Mouse (Mus musculus): ENCODE measurements around the gene Zmiz1.

The Zmiz1 gene

DNA sequence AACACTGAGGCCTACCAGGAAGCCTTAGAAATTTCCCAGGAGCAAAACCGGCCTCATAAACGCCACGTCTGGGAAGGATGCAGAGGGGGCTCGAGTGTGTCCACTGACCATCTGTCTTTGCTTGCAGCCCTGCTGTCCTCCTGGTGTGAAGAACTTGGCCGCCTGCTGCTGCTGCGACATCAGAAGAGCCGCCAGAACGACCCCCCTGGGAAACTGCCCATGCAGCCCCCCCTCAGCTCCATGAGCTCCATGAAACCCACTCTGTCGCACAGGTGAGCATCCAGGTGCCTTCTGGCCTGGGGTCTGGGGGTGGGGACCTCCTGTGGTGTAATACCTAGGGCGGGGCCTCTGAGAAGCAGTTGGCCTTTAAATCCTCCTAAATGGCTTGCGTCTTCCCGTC lies 176.8 kb downstream of the Zmiz1 start:
- DNase-seq (ENCODE audit: low spot score in 2 of 2), result no peak

DNA sequence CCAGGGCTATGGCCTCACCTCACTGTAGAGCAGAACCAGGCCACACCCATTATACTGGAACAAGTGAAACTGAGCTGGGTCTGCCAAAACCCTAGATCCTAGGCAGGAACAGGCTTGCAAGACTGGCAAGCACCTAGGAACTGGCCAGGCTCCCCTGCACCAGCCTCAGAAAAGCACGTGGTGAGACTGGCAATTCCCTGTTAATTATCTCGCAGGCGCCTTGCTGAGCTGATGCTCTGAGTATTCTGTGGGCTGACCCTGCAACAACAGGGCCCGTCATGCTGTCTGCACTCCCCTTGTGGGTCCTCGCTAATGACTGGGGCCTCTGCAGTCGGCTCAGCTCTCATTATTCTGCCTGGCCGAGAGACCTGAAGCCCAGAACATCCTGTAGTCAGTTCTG lies 177.3 kb downstream of the Zmiz1 start:
- no peak for DNase-seq (ENCODE audit: low spot score in 2 of 2)

DNA sequence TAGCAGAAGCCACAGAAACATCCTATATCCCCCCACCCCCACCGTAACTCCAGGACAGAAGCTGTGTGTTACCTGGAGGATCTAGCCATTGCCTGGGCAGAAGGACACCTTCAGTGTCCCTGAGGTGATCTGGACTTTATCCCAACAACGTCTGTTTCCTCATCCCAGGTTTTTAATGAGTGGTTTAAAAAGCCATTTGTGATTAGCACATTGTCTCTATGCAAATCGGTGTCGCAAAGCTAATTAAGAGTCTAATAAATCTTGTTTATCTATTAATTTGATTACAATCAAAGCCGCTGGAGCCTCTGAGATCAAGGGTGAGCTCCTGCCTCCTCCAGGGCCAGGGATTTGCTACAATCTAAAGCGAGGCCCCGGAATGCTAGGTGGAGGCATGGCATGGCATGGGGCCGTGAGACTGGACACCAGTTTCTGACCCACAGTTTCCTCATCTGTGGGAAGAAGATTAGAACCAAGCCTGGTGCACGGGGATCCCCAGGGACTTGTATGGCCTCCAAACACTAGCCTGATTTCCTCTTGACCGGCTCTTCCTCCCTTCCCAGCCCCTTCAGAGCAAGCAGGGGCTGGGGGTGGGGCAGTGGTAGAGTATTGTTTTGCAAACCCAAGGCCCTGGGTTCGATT lies 180.3 kb downstream of the Zmiz1 start:
- no peak for DNase-seq (ENCODE audit: low spot score in 2 of 2)

DNA sequence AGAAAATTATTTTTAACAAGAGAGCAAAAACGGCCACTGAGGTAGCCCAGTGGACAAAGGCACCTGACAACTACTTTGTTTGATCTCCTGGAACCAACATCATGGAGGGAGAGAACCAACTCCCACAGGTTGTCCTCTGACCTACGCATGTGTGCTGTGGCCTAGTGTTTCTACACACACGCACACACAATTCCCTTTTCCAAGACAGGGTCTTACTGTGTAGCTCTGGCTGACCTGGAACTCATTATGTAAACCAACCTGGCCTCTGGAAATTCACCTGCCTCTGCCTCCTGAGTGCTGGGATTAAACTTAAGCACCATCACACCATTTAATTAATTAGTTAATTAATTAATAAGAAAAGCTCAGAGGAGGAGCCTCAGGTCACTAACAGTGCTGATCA lies 181.0 kb downstream of the Zmiz1 start:
- no peak for DNase-seq (ENCODE audit: low spot score in 2 of 2)

DNA sequence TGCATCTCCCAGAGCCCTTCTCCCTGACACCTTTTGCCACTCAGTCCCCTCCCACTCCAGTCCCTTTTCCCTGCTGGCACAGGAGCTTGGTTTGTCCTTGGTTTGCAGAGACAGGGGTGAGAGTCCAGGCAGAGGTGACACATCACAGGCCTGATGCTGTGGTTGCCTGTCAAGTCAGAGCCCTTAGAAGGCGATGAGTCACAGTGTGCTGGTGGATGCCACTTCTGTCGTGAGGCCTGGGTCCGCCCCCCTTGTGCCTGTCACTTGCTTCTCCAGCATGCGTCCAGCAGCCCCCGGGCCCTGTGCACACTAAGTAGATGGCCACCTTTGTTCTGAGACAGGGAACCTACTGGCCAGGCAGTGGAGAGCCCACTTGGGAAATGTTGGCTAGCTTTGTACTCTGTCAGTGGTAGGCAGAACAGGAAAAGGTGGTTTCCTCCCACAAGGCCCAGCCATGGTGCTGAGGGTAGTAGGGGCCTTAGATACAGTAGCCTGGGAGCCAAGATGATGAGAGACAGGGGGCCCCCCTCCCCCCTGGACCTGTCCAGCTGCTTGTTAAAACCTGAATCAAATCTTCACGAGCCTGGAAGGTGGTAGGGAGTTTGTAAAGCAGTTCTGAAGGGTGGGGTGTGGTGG lies 181.6 kb downstream of the Zmiz1 start:
- no peak for DNase-seq (ENCODE audit: low spot score in 2 of 2)

DNA sequence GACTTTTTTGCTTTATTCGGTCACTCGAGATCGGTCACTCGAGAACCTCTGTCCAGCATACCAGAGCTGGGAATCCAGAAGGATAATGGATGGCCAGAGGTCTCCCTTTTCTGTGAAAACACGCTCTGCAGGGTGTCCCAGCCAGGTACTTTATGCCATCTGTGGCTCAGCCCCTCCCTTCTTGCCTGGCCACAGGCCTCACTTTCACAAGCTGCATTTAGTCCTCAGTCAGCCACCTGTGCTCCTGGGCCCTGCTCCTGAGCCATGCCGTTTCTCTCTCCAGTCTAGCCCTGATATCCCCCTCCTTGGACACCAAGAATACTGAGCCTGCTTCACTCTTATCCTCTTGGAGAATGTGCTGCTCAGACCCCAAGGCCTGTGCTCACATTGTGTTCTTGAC lies 182.1 kb downstream of the Zmiz1 start:
- no peak for DNase-seq (ENCODE audit: low spot score in 2 of 2)

DNA sequence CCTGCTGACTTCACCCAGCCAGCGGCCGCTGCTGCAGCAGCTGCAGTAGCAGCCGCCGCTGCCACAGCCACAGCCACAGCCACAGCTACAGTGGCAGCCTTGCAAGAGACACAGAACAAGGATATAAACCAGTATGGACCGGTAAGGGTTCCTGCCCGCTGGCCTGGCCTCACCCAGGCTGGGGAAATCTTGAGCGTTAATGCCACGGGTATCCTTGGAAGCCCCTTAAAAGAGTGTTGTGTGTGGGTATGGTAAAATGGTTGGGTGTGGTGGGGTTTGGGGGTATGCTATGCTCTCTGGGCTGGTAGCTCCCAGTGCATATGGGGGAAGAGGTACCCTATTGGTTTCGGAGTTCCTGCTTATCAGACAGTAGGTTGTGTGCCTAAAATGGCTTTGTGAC lies 186.7 kb downstream of the Zmiz1 start:
- no peak for DNase-seq (ENCODE audit: low spot score in 2 of 2)

DNA sequence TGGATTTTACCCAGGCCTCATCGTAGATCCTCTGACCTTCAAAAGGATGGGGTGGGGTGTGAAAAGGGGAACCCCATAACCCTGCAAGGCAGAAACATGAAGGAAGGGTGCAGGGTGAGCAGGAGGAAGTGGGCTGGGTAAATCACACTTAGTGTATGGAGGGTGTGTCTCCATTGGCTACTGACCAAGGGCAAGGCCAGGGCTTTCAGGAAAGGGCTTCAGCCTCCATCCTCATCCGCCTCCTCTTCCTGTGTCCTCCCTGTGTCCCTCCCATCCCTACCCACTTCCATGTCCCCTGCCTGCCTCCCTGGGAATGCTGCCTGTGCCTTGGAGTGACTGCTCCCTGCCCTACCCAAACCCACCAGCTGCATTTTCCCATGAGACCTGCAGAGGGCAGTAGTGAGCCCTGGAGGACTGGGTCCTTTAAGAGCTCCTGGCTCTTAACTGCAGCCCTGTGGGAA lies 187.2 kb downstream of the Zmiz1 start:
- peak in 1 of 2 experiments; percentile 58 for DNase-seq (ENCODE audit: low spot score in 2 of 2)

DNA sequence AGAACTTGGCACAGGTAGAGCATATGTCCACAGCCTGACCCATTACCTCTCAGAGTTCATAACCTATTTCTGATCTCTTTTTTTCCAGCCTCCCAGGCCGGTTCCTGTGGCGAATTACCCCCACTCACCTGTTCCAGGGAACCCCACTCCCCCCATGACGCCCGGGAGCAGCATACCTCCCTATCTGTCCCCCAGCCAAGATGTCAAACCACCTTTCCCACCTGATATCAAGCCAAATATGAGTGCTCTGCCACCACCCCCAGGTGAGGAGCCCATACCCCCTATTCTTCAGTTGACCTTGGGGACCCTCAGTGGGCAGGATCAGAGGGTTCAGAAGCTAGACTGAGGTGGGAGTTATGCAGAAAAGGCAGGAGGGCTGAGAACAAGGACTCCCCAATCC lies 192.1 kb downstream of the Zmiz1 start:
- no peak for DNase-seq (ENCODE audit: low spot score in 2 of 2)

DNA sequence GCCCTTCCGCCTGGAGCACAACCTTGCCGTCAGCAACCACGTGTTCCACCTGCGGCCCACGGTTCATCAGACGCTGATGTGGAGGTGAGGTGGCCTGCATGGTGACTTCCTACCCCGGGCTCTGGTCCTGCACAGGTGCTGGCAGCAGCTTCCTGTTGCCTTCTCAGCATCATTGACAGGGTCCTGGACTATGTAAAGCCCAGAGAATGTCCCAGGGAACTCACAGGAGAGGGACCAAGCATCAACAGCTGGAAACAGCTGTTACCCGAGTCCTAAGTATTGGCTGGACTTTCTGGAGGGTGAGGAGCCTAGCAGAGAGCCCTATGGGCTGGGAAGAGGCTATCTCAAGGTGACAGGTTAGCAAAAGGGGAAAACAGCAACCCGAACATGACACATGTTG lies 192.9 kb downstream of the Zmiz1 start:
- DNase-seq (ENCODE audit: low spot score in 2 of 2), result no peak

DNA sequence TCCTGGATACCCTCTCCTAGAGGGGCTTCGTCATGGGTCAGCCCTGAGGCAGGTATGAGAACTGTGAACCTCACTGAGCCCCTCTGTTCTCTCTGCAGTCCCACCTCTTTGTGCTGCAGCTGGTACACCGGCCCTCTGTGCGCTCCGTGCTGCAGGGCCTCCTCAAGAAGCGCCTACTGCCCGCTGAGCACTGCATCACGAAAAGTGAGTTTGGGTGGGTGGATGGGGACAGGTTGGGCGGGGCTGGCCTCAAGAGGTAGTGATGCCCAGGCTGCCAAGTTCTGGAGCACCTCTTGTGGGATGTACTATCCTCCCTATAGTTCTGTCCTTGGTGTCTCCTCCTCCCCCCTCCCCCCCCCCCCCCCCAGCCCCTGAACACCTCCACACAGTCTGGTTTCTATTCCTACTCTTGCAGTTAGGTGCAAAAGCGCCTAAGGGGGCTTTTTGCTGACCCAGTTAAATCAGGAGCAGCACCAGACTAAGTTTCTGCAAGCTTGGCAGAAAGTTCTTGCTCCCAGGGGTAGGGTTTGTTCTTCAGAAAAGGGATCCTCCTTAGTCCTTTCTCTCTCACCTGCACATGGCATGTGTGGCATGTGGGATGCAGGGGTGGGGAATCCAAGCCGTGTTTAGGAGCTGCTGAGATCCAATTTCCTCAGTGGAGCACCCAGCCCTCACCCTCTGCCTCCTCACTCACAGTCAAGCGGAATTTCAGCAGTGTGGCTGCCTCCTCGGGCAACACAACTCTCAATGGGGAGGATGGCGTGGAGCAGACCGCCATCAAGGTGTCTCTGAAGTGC lies 195.6 kb downstream of the Zmiz1 start:
- no peak for DNase-seq (ENCODE audit: low spot score in 2 of 2)

DNA sequence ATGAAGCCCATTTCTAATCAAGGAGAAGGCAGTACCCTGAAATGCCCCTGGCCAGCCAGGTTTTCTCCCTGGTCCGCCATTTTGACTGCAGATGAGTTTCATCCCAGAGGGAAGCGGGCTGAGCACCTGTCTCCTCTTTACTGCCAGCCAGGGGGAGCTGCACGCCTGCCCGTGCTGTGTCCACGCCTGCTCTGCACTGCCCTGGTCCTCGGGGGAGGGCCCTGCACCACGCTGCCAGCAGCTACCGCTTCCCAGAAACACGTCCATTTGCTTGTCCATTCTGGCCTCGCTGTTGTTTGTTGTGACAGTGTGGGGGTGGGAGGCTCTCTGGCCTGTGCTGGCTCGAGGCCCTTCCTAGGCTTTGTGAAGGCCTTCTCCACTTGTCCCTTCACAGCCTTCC lies 201.7 kb downstream of the Zmiz1 start:
- no peak for DNase-seq (ENCODE audit: low spot score in 2 of 2)

DNA sequence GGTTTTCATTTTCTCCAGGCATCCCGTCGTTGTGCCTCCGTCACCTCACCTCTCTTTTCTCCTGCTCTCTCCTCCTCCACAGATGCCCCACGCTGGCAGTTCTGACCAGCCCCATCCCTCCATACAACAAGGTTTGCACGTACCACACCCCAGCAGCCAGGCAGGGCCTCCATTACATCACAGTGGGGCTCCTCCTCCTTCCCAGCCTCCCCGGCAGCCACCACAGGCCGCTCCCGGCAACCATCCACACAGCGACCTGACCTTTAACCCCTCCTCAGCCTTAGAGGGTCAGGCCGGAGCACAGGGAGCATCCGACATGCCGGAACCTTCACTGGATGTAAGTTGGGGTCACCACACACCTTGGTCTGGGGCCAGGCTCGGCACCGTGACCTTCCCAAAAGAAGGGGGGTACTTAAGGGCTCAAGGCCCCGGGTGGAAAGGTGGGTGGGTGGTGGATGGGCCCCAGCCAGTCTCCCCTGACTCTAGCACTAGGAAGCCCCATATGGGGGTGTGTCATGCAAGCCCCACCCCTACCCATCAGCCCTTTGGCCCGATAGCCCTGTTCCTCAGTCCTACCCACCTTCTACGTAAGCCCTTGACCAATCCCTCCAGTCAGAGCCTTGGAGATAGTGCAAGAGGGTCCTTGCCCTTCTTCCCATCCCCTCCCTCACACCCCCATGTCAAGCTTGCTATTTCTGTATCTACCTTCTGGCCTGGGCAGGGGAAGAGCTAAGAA lies 202.4 kb downstream of the Zmiz1 start:
- no peak for DNase-seq (ENCODE audit: low spot score in 2 of 2)

DNA sequence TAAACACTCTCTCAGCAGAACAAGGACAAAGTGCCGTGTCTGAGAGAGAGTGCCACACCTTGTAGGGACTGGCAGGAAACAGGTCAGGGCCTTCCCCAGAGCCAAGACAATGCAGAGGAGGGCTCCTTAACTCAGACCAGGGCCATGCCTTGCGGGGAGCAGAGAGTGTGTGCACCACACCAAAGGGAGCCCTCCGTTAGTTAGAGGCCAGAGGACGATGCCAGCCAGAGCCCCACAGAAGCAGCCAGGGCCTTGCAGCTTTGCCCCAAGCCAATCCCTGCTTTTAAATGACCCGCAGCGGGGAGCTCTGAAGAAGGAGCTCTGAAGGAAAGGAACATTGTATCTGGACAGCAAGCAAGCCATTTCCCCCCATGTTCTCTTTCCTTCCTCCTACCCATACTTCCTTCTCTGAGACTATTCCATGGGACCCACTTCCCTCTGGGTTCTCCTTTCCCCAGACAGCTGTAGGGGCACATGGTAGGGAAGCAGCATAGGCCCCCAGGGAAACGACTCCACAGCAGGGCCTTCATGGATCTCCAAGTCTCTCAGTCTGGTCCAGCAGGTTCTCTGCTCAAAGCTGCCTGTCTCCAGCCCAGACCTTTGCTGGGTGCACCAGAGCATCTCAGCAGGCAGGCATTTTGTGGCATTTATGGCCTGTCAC lies 204.8 kb downstream of the Zmiz1 start:
- DNase-seq (ENCODE audit: low spot score in 2 of 2), result no peak

DNA sequence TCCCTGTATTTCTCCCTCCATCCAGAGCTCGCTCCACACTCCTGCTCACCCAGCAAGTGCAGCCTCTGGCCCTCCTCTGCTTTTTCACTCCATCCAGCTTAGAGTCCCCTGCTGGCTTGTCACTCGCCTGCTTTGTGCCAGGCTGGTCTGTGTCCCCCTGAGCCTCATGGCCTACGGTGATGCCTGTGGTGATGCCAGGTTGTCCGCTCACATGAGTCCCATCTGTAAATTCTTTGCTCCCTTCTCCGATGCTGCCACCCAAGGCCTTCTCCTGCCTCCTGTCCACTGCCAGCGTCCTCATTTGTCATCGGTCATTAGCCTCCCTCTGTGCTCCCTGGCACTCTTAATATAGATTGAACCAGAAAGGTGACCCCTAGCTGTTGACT lies 205.3 kb downstream of the Zmiz1 start:
- DNase-seq (ENCODE audit: low spot score in 2 of 2), result no peak

DNA sequence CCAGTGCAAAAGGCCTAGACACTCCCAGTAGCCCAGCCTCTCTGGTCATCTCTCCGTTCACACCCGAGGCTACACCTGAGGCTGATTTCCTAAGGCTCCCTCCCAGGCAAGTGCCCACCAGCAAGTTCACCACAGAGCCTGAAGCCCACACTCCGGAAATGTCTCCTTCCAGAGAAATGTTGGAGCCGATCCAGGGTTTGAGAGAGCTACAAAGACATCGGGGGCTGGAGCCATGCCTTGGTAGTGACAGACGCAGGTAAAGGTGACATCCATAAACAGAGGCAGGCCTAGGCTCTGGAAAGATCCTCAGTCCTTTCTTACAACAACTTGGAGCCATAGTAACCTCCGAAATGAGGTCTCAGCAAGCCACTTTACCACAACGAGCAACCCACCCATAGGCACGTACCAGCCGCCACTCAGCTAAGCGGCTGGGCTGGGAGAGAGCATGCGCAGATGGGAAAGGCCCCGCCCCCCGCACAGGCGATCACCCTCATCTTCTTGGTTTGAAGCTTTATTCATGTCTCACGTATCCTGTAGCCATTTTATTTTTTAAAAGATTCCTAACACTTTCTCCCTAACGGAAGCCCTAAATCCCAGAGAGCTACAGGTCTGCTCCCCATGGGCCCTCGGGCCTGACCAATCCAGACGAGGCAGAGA lies 206.5 kb downstream of the Zmiz1 start:
- DNase-seq (ENCODE audit: low spot score in 2 of 2), result no peak

DNA sequence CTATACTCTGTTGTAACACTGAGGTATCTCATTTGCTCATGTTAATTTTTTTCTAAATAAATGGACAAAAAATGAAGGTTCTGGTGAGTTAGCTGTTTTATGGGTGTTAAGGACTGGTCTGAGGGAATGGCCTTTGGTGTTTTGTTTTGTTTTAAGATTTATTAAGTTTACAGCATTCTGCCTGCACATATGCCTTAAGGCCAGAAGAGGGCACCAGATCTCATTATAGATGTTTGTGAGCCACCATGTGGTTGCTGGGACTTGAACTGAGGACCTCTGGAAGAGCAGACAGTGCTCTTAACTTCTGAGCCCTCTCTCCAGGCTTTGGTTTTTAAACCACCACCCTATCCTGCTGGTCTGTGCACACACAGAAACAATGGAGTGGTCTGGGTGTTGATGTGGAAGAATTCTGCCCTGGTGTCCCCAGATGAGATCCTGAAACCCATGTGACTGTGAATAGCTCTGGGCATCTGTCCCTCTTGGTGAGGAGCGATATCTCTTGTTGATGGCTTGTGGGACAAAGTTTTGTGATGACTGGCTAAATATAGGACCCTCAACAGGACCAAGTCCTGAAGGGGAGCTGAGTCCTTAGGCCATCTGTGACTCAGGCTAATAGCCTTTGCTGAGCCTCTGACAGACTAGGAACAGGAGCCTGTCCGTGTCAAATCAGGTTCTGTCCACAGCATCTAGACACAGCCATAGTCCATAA lies 207.8 kb downstream of the Zmiz1 start:
- no peak for DNase-seq (ENCODE audit: low spot score in 2 of 2)

DNA sequence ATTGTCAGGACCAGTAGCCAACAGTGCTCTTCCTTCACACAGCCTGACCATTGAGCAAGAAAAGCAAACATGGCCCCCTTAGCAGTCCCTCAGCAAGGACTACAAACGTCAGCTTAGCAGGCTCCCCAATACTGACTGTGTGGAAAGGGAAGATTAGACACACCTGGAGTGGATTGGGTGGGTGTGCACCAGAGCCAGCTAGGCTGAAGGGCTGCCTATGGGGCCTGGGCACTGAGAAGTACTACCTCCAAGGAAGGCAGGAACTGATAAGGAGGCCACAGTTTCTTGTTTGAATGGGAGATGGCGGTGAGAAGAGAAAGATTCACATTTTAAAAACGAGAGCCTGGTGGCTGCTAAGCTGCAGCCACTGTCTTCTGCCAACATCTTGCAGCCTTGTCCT lies 208.6 kb downstream of the Zmiz1 start:
- DNase-seq (ENCODE audit: low spot score in 2 of 2), result no peak

DNA sequence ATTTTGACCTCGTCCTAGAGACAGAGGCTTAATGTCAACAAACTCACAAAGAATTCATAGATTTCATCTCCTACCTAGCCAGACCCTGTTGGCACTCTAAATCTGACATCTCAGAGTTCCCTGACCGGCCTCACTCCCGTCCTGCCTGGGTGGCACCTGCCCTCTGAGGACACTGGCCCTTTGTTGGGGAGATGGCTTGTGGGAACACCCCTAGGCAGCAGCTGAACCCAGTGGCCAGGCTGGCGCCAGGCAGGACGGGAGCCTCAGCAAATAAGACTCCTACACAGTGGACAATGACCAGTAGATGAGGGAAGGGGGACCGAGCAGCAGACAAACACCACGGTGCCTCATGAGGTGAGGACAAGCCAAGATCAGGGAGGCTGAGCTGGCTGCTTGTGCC lies 220.6 kb downstream of the Zmiz1 start:
- DNase-seq (ENCODE audit: low spot score in 2 of 2), result no peak

DNA sequence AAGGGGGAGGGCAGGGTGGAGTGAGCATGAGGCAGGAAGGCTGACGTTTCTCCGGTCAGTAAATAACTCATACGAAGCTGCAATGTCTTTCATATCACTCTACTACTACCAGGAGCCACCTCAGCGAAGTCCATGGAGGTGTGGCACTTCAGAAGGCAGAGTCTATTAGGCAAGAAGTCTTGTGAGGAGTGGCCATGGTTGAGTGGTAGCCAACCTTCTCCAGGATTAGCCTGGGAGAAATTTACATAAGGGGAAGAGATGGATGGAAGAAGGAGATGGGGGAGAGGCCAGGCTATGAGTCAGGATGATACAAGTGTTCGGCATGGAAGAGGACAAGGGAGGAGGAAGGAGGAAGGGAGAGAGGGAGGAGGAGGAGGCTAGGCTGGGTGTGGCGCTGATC lies 223.0 kb downstream of the Zmiz1 start:
- DNase-seq (ENCODE audit: low spot score in 2 of 2), result no peak
